Mouse (Mus musculus) liver, embryonic 14.5 days (tissue): ENCODE results near the gene Trhde. TPM values are rescaled to one million over a fixed set of nuclear protein-coding genes. Genes with fewer than 3 reads are reported as not detected.

Experiments
- ATAC-seq: fragments of 200-750 bp; cut with Nextera tagmentation; 2 replicates; pipeline ENCODE4 v1.8.0; 2017; ENCODE audit warnings: moderate number of reproducible peaks, mild to moderate bottlenecking, moderate library complexity; ENCODE audit not compliant: insufficient read depth
- DNase-seq, 3 experiments: peaks; one replicate each; pipeline ENCODE4 v3.0.0-alpha.2; 2012 to 2013; ENCODE audit warnings: low read depth in 3 of 3, low spot score in 3 of 3
- H3K27ac ChIP-seq: fragments of 300-500 bp; sonication (generic); 2 replicates; pipeline ENCODE4 v1.5.1; 2014; ENCODE audit warnings: moderate library complexity, mild to moderate bottlenecking, control low read depth, inconsistent platforms
- H3K27me3 ChIP-seq: fragments of 300-500 bp; sonication (generic); 2 replicates; pipeline ENCODE4 v1.6.1; 2014; ENCODE audit warnings: mild to moderate bottlenecking, low read length, moderate library complexity; ENCODE audit not compliant: control insufficient read depth, insufficient read depth
- H3K36me3 ChIP-seq: fragments of 300-500 bp; sonication (generic); replicated peaks from 2 replicates; pipeline ENCODE4 v1.6.1; 2014; ENCODE audit warnings: low read depth; ENCODE audit not compliant: control insufficient read depth, insufficient read depth
- H3K4me1 ChIP-seq, 2 experiments: fragments of 200-500 bp in 1 of 2; fragments of 300-500 bp in 1 of 2; sonication (generic) in 1 of 2; replicated peaks; 2 replicates each; pipeline ENCODE4 v1.6.1; 2012 to 2014; ENCODE audit warnings: antibody characterized with exemption in 1 of 2, inconsistent platforms in 1 of 2, low read length in 1 of 2; ENCODE audit not compliant: control insufficient read depth in 2 of 2, insufficient read depth in 2 of 2
- H3K4me2 ChIP-seq: fragments of 300-500 bp; sonication (generic); 2 replicates; pipeline ENCODE4 v1.6.1; 2014; ENCODE audit warnings: low read depth, mild to moderate bottlenecking, control low read depth, moderate library complexity
- H3K4me3 ChIP-seq, 2 experiments: fragments of 200-500 bp in 1 of 2; fragments of 300-500 bp in 1 of 2; sonication (generic) in 1 of 2; 2 replicates each; pipeline ENCODE4 v1.5.1; 2012 to 2014; ENCODE audit warnings: low read depth in 2 of 2, low read length in 2 of 2, mild to moderate bottlenecking in 2 of 2, control low read depth in 1 of 2, inconsistent platforms in 1 of 2, moderate library complexity in 1 of 2; ENCODE audit not compliant: insufficient read depth in 1 of 2
- H3K9ac ChIP-seq: fragments of 300-500 bp; sonication (generic); replicated peaks from 2 replicates; pipeline ENCODE4 v1.6.1; 2014; ENCODE audit warnings: mild to moderate bottlenecking, control low read depth, moderate library complexity
- H3K9me3 ChIP-seq: fragments of 300-500 bp; sonication (generic); 2 replicates; pipeline ENCODE4 v1.6.1; 2016; ENCODE audit warnings: low read length, mixed read lengths; ENCODE audit not compliant: control insufficient read depth
- CTCF ChIP-seq: IDR thresholded peaks from 2 replicates; pipeline ENCODE4 v1.5.1; 2016; ENCODE audit warnings: antibody characterized with exemption, low read depth, control low read depth
- EP300 ChIP-seq: IDR thresholded peaks from 2 replicates; pipeline ENCODE4 v1.6.1; 2016; ENCODE audit warnings: antibody characterized with exemption, low read depth
- WGBS: fragments of 180-500 bp; shearing (Covaris S2); extraction: QIAGEN DNeasy Blood & Tissue Kit; methylation state at CpG from one replicate; pipeline ENCODE4 v1.1.7; 2014; ENCODE audit not compliant: insufficient replicate concordance; 5-methylcytosine and 5-hydroxymethylcytosine counted together
- polyA plus RNA-seq, 2 experiments: library from polyadenylated mRNA; depleted of rRNA in 1 of 2; stranded (reverse) in 1 of 2; unstranded in 1 of 2; fragments of >200 nt; fragmentation: Nextera tagmentation in 1 of 2; extraction: Ambion mirVana in 1 of 2; gene quantifications; 2 replicates each; pipeline versions ENCODE4 v1.2.1 to v1.2.3; 2012 to 2014

Gene Trhde
- polyA plus RNA-seq, 2 experiments, result 0.02 TPM; not detected in 1

- Histone ChIP-seq H3K4me2 (no peak overlapping the region), H3K4me3 (no peak overlapping the region), H3K9me3 (no peaks in the 10 kb centered on the region), H3K4me1 (no peaks in the 10 kb centered on the region), H3K9ac (no peak overlapping the region), H3K36me3 (no peaks in the 10 kb centered on the region), H3K27me3 (no peaks in the 10 kb centered on the region), H3K27ac (no peak overlapping the region)
- no peak for ATAC-seq
- no peak for DNase-seq
- TF ChIP-seq CTCF, result no peak
- no peak for TF ChIP-seq EP300
- WGBS, result 61% methylated on average over 7 of the region's 7 CpGs
These were observed 40.0 kb downstream of the Trhde start for GRCm38 (mm10) chr10:114762125-114762524.

DNA sequence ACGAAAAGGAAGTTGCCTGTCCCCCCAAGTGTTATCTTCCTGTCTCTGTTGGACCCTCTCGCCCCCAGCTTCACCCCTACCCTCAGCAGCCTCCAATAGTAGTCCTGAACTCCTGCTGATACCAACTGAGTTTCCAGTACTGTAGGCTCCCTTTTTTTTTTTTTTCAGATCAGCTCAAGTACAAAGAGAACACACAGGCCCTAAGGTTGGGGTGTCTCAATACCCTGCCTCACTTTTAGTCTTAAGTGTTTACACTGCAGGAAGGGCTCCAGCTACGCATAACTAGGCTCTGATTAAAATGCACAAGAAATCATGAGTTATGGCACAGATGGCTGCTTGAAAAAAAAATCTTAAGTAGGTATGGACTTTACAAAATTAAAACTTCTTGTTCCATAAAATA lies 42.9 kb downstream of the Trhde start:
- TF ChIP-seq CTCF, result no peak
- no peak for TF ChIP-seq EP300
- Histone ChIP-seq H3K4me1 (no peaks in the 10 kb centered on the region), H3K27ac (no peak overlapping the region), H3K36me3 (no peaks in the 10 kb centered on the region), H3K9me3 (no peaks in the 10 kb centered on the region), H3K9ac (no peak overlapping the region), H3K27me3 (no peaks in the 10 kb centered on the region), H3K4me3 (no peak overlapping the region), H3K4me2 (no peak overlapping the region)
- WGBS, result 42% methylated on average over 3 of the region's 3 CpGs
- no peak for DNase-seq
- no peak for ATAC-seq

- Histone ChIP-seq H3K9ac (no peak overlapping the region), H3K36me3 (no peaks in the 10 kb centered on the region), H3K9me3 (no peaks in the 10 kb centered on the region), H3K27ac (no peak overlapping the region), H3K27me3 (no peaks in the 10 kb centered on the region), H3K4me1 (no peaks in the 10 kb centered on the region), H3K4me3 (no peak overlapping the region), H3K4me2 (no peak overlapping the region)
- TF ChIP-seq CTCF (no peak), EP300 (no peak)
- WGBS, result 68% methylated on average over 9 of the region's 9 CpGs
- ATAC-seq (no peak), DNase-seq (no peak)
These were observed 43.5 kb downstream of the Trhde start for GRCm38 (mm10) chr10:114758614-114759013.

DNA sequence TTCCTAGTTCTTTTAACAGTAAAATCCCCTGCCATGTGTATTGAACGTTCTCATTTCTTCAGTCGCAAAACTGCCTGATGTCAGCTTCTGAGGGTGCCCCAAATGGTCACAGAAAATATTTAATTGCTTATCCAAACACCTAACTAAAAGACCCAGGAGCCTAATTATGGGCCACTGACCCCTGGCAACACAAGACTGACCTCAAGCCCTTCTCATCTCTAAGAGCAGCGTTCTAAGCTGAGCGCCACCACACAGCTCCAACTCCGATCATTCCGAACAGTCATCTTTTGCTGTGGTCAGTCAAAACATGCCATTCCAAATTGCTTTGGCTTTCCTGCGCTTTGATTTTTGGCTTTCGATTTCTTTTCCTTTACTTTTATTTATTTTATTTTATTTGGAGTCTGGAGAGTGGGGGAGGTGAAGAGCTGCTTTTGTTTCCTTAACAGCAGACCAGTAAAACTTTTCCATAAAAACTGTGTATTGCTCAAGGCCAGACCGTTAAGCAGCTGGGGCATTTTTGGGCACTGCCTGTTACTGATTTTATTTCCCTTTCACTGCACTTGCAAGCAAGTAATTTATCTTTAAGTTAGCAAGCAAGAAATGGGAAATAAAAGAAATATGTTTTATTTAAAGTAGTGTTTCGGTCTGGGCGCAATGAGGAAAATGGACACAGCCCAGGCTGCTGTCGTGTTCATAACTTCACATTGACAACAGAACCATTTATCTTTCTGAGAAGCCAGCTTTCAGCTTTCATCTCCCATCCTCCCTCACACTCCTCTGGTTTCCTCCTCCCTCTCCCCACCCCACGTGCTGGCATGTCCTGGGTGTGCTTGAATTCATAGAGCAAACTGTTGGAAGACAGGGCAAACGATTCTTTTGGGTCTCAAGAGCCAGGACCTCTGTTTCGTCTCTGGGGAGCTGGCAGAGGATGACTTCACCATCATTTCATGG lies 59.1 kb downstream of the Trhde start:
- Histone ChIP-seq H3K4me2 (no peak overlapping the region), H3K4me1 (no peaks in the 10 kb centered on the region), H3K36me3 (no peaks in the 10 kb centered on the region), H3K27me3 (no peaks in the 10 kb centered on the region), H3K9me3 (no peaks in the 10 kb centered on the region), H3K9ac (no peak overlapping the region), H3K27ac (no peak overlapping the region), H3K4me3 (no peak overlapping the region)
- DNase-seq (no peak), ATAC-seq (no peak)
- TF ChIP-seq EP300 (no peak), CTCF (no peak)
- WGBS, result 64% methylated on average over 15 of the region's 15 CpGs

GRCm38 (mm10) chr10:114739916-114740315 lies 62.2 kb downstream of the Trhde start:
- Histone ChIP-seq H3K9me3 (no peaks in the 10 kb centered on the region), H3K27me3 (no peaks in the 10 kb centered on the region), H3K4me3 (no peak overlapping the region), H3K36me3 (no peaks in the 10 kb centered on the region), H3K4me1 (no peaks in the 10 kb centered on the region), H3K9ac (no peak overlapping the region), H3K27ac (no peak overlapping the region), H3K4me2 (no peak overlapping the region)
- ATAC-seq (no peak), DNase-seq (no peak)
- TF ChIP-seq CTCF (no peak), EP300 (no peak)
- WGBS, result 59% methylated on average over 5 of the region's 5 CpGs
